Mouse (Mus musculus) lung, adult 18-20 months (tissue): ENCODE results near the gene Anapc16.

ENCODE experiments used
- DNase-seq, 2 experiments: peaks; one replicate each; pipeline ENCODE4 v3.0.0; 2022; ENCODE audit warnings: mixed read lengths in 2 of 2

Gene Anapc16

GRCm38 (mm10) chr10:59969821-59970449 is 33.0 kb downstream of the Anapc16 start:
- DNase-seq = peak; percentile 87 to 93

- DNase-seq = peak in 1 of 2 experiments; percentile 40
These were observed 35.5 kb downstream of the Anapc16 start for GRCm38 (mm10) chr10:59967309-59967942.

- DNase-seq = no peak
These were observed 36.2 kb downstream of the Anapc16 start for GRCm38 (mm10) chr10:59966743-59967142.

GRCm38 (mm10) chr10:59965788-59966187 is 37.1 kb downstream of the Anapc16 start:
- DNase-seq = no peak

- DNase-seq = no peak
These were observed 37.6 kb downstream of the Anapc16 start for GRCm38 (mm10) chr10:59965362-59965695.

- DNase-seq = no peak
These were observed 38.2 kb downstream of the Anapc16 start for GRCm38 (mm10) chr10:59964504-59965361.

GRCm38 (mm10) chr10:59963609-59964008 is 39.3 kb downstream of the Anapc16 start:
- DNase-seq = no peak

GRCm38 (mm10) chr10:59959517-59959916 is 43.4 kb downstream of the Anapc16 start:
- no peak for DNase-seq

- no peak for DNase-seq
These were observed 44.5 kb downstream of the Anapc16 start for GRCm38 (mm10) chr10:59958458-59958857.

GRCm38 (mm10) chr10:59957171-59958149 is 45.5 kb downstream of the Anapc16 start:
- DNase-seq = peak in 1 of 2 experiments; percentile 41

- no peak for DNase-seq
These were observed 46.3 kb downstream of the Anapc16 start for GRCm38 (mm10) chr10:59956681-59957080.

- DNase-seq = no peak
These were observed 49.3 kb downstream of the Anapc16 start for GRCm38 (mm10) chr10:59953564-59954039.

GRCm38 (mm10) chr10:59952781-59953563 is 50.0 kb downstream of the Anapc16 start:
- no peak for DNase-seq

GRCm38 (mm10) chr10:59952152-59952780 is 50.7 kb downstream of the Anapc16 start:
- peak; percentile 59 to 71 for DNase-seq

GRCm38 (mm10) chr10:59951211-59952151 is 51.5 kb downstream of the Anapc16 start, which contains the start of gene Ddit4:
TSS of gene Ddit4 (minus strand) at chr10:59951834.
- DNase-seq = peak; percentile 100

- DNase-seq = peak; percentile 86 to 88
These were observed 52.2 kb downstream of the Anapc16 start for GRCm38 (mm10) chr10:59950716-59951191.

- no peak for DNase-seq
These were observed 52.9 kb downstream of the Anapc16 start for GRCm38 (mm10) chr10:59949783-59950605.

GRCm38 (mm10) chr10:59949255-59949648 is 53.7 kb downstream of the Anapc16 start:
- DNase-seq = peak; percentile 59 to 77
